Mouse (Mus musculus) right cerebral cortex, postnatal 4 days (tissue): ENCODE data around the gene Gm1123.

Source experiments
- DNase-seq: peaks from one replicate; pipeline ENCODE4 v3.0.0-alpha.2; 2022

Gene Gm1123

GRCm38 (mm10) chr9:98999881-99000339 is 35.6 kb downstream of the Gm1123 start:
- no peak for DNase-seq

- DNase-seq, result no peak
Observed at GRCm38 (mm10) chr9:98994103-98994502, 41.4 kb downstream of the Gm1123 start.

GRCm38 (mm10) chr9:98987131-98987530 is 48.4 kb downstream of the Gm1123 start:
- no peak for DNase-seq

- no peak for DNase-seq
Observed at GRCm38 (mm10) chr9:98986476-98987096, 48.9 kb downstream of the Gm1123 start.

GRCm38 (mm10) chr9:98985800-98986475 is 49.6 kb downstream of the Gm1123 start, which contains the start of gene Faim:
Gene Faim (plus strand): TSS chr9:98986373.
- peak; percentile 100 for DNase-seq

GRCm38 (mm10) chr9:98979431-98980416 is 55.8 kb downstream of the Gm1123 start:
- peak; percentile 96 for DNase-seq

- DNase-seq, result no peak
Observed at GRCm38 (mm10) chr9:98976520-98976919, 59.0 kb downstream of the Gm1123 start.

GRCm38 (mm10) chr9:98976081-98976480 is 59.4 kb downstream of the Gm1123 start:
- no peak for DNase-seq

- no peak for DNase-seq
Observed at GRCm38 (mm10) chr9:98974898-98975297, 60.6 kb downstream of the Gm1123 start.

- DNase-seq, result no peak
Observed at GRCm38 (mm10) chr9:98973561-98973960, 62.0 kb downstream of the Gm1123 start.

GRCm38 (mm10) chr9:98973101-98973521 is 62.4 kb downstream of the Gm1123 start:
- no peak for DNase-seq

GRCm38 (mm10) chr9:98965084-98965483 is 70.4 kb downstream of the Gm1123 start:
- peak; percentile 60 for DNase-seq

GRCm38 (mm10) chr9:98963661-98964060 is 71.9 kb downstream of the Gm1123 start:
- no peak for DNase-seq

GRCm38 (mm10) chr9:98962478-98963142 is 72.9 kb downstream of the Gm1123 start:
- DNase-seq, result no peak

GRCm38 (mm10) chr9:98961591-98962477 is 73.7 kb downstream of the Gm1123 start:
- no peak for DNase-seq

GRCm38 (mm10) chr9:98960348-98960747 is 75.2 kb downstream of the Gm1123 start:
- no peak for DNase-seq

- no peak for DNase-seq
Observed at GRCm38 (mm10) chr9:98959851-98960250, 75.7 kb downstream of the Gm1123 start.

GRCm38 (mm10) chr9:98958628-98959027 is 76.9 kb downstream of the Gm1123 start:
- DNase-seq, result no peak

GRCm38 (mm10) chr9:98957751-98958351 is 77.7 kb downstream of the Gm1123 start:
- no peak for DNase-seq
